Mouse (Mus musculus): ENCODE data around the gene Efna1. TPM values are rescaled to one million over a fixed set of nuclear protein-coding genes. Genes with fewer than 3 reads are reported as not detected.
A peak's percentile ranks its signal among the peaks of the same experiment; 100 is the strongest.

Gene Efna1
- 10 to 100 TPM; 20.7 to 22.1 TPM for total RNA-seq (2021)
- long read RNA-seq, experiment 1, transcript Efna1-201 (5 exons, 1,480 nt), result major isoform, 30 of 33 reads
- long read RNA-seq, experiment 1, partial matches to known transcripts, result 1 of 33 reads
- long read RNA-seq, experiment 1, other reads (novel, unspliced or antisense), result 2 of 33 reads
- long read RNA-seq, experiment 2, transcript Efna1-201 (5 exons, 1,480 nt), result major isoform, 24 of 26 reads
- long read RNA-seq, experiment 2, partial matches to known transcripts, result 1 of 26 reads
- long read RNA-seq, experiment 2, other reads (novel, unspliced or antisense), result 1 of 26 reads

DNA sequence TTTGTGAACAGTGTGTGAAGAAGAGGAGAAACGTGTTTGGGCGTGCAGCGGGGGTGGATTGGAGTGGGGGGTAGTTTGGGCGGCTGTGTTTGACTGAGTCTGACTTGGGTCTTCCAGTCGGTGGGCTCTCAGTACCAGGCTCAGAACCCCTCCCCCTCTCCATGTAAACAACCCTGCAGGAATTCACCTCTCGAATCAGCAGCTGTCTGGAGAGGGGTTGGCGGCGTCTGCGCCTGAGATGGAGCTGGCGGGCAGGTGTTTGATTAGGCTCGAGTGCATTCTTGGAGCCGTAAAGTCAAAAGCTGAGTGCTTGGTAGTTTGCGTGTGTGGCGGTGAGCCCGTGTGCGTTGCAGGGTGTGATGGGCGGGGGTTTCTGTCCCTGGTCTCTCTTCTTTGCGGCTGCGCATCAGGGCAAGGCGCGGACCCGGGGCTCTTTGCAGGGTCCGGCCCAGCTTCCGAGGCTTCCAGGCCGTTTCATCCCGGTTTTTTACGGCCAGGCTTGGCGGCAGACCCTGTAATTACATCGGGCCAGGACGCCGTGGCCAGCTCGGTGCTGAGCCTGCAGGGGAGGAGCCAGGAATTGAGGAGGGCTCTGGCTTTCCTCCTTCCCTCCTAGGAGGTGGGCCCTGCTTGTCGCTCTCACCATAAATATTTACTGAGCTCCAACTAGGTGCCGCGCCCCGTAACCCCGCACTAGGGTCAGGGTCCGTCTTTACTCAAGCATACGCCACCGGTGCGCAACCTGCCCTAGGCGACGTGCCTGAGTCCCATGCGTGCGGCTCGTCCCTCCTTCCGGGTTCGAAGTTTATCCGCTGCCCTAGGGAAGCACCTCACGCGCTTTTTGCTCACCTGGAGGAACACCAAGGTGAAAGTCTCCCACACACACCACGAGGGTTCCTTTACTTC lies at the start of gene Efna1:
TSS of gene Efna1 (minus strand) at position 537 of the 906 bp plus-strand sequence.
- peak; percentile 63 for DNase-seq
- intact Hi-C loops (cut with DNase I; ENCODE audit: low total_unique reads), result no loop called here

- DNase-seq, result no peak
- intact Hi-C loops (cut with DNase I; ENCODE audit: low total_unique reads), result no loop called here
Measured at GRCm38 (mm10) chr3:89330346-89330745, 49.4 kb upstream of the Efna1 start.

DNA sequence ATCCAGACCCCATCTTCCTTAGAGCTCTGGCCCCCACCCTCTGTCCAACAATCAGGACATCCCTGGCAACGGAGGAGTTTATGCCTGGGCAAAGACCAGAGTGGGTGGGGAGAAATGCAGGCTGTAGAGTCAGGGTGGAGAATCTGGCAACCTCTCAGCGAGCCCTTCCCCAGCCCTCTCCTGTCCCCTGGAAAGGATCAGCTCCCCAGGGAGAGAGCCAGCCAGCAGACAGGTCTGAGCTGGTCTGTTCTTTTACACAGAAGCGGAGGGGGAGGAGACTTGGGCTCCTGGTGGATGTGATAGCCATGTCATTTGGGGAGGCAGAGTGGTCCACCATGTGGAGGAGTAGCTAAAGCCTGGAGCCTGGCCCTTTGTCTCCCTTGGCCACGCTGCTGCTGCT lies 47.7 kb upstream of the Efna1 start:
- no peak for DNase-seq
- intact Hi-C loops (cut with DNase I; ENCODE audit: low total_unique reads), result no loop called here

DNA sequence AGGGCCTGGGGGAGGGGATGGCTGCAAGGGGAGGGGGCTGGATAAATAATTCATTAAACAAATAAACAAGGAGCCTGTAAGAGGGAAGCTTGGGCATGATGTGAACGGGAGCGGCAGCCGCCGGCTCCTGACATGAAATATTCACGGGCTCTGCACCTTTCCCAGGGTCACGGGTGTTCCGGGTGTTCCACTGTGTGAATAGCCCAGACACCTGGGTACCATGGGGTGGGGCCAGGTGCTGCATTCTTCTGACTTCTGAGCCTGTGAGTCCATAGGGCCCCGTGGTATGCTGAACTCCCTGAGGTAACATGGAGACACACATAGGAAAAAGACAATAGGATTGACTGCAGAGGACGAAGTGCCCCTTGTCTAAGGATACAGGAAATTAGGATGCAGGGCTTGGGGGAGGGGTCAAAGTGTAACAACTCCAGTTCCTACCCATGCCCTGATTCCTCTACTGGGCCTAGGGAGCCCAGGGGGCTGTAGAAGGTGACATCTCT lies 46.5 kb upstream of the Efna1 start:
- intact Hi-C loops (cut with DNase I; ENCODE audit: low total_unique reads), result no loop called here
- no peak for DNase-seq

- intact Hi-C loops (cut with DNase I; ENCODE audit: low total_unique reads), result no loop called here
- no peak for DNase-seq
Measured at GRCm38 (mm10) chr3:89325882-89326281, 44.9 kb upstream of the Efna1 start.

GRCm38 (mm10) chr3:89322514-89323165 lies 41.7 kb upstream of the Efna1 start, which contains the start of gene Efna3:
Efna3 (minus strand) TSS chr3:89322965.
- intact Hi-C loops (cut with DNase I; ENCODE audit: low total_unique reads), result no loop called here
- peak; percentile 49 for DNase-seq

- intact Hi-C loops (cut with DNase I; ENCODE audit: low total_unique reads), result no loop called here
Measured at GRCm38 (mm10) chr3:89322131-89322500, 41.2 kb upstream of the Efna1 start.

DNA sequence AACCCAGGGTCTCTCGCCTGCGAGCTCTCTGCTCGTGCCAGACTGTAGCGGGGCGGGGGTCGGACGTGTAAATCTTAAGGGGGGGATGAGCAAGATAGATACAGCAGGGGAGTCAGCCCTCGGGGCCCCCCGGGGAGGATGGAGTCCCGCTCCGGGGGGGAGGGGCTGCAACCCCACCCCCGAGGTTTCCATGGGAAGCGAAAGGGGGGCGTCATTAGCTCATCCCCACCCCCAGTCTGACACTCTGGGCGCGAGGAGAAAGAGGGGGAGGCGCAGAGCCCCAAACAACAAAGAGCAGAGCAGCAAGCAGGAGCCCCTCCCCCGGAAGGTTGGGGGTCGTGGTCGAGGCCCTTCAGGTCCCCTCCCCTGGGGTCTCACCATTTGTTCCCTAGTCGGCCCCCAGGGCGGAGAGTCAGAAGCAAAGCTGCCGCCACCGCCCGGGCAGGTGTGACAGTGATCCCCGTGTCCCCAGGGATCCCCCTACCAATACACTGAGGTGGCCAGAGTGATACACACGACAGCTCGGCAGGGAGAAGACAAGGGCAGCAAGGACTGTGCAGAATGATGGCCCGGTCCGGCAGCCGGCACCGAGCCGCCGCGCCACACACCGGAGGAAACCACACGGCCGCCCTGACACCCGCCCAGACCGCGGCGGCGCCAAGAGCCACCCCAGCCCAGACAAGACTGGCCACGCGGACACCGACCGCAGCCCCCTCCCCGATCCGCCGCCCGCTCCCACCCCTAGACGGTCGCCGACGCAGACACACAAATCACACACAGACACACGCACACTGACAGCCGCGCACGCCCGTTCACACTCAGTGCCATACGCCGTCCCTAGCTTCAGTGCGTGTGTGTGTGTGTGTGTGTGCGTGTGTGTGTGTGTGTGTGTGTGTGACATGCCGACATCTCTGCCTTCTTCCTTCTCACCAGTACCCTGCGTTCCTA lies 40.5 kb upstream of the Efna1 start:
- intact Hi-C loops (cut with DNase I; ENCODE audit: low total_unique reads), result no loop called here
- no peak for DNase-seq

More at GRCm38 (mm10) chr3:89322131-89322500, 41.2 kb upstream of the Efna1 start:
- DNase-seq, result no peak

GRCm38 (mm10) chr3:89320581-89321182 lies 39.7 kb upstream of the Efna1 start:
- DNase-seq, result no peak
- intact Hi-C loops (cut with DNase I; ENCODE audit: low total_unique reads), result no loop called here

GRCm38 (mm10) chr3:89319591-89320350 lies 38.8 kb upstream of the Efna1 start:
- DNase-seq, result no peak
- intact Hi-C loops (cut with DNase I; ENCODE audit: low total_unique reads), result loop anchor here (5.0 to 10.0 kb wide), 2 partner anchors 38 to 165 kb away; no protein-coding TSS in a partner anchor

GRCm38 (mm10) chr3:89318971-89319590 lies 38.1 kb upstream of the Efna1 start:
- intact Hi-C loops (cut with DNase I; ENCODE audit: low total_unique reads), result loop anchor here (5.0 to 10.0 kb wide), 2 partner anchors 38 to 166 kb away; no protein-coding TSS in a partner anchor

DNA sequence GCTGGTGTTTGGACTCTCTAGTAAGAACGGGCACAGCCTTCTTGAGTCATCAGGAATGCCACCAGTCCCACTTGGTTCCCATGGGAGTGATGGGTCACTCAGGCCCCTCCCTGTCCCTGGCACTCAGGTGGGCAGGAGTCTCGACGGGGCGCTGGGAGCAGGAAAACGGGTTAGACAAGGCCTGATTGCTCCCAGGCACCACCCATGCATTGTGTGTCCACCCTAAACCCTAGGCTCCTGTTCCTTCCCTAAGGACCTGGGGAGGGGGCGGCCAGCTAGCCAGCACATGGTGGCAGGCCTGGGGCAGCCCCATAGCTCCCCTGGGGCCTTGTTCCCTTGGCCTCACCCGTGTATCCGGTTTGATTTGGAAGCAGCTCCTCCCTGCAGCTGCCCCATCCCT lies 37.4 kb upstream of the Efna1 start:
- DNase-seq, result no peak
- intact Hi-C loops (cut with DNase I; ENCODE audit: low total_unique reads), result loop anchor here (5.0 to 10.0 kb wide), 2 partner anchors 39 to 166 kb away; no protein-coding TSS in a partner anchor

More at GRCm38 (mm10) chr3:89318971-89319590, 38.1 kb upstream of the Efna1 start:
- DNase-seq, result no peak

- intact Hi-C loops (cut with DNase I; ENCODE audit: low total_unique reads), result loop anchor here (5.0 to 10.0 kb wide), 2 partner anchors 40 to 168 kb away; no protein-coding TSS in a partner anchor
- no peak for DNase-seq
Measured at GRCm38 (mm10) chr3:89317246-89317645, 36.3 kb upstream of the Efna1 start.

DNA sequence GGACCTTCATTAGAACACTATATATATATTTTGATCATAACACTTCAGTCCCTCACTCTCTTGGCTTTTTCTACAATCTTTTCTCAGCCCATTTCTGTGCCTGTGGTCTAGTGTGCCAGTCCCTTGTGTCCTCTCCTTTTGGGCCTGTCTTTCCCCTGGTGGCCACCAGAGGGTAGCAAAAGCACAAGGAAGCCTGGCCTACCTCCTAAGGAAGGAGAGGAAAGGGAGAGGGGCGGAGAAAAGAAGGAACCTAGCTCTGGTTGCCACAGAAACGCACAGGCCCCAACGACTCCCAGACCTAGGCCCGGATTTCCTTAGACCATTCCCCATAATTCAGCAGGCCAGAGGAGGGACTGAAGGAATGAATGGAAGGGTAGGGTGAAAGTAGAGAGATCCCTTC lies 35.9 kb upstream of the Efna1 start:
- intact Hi-C loops (cut with DNase I; ENCODE audit: low total_unique reads), result loop anchor here (5.0 to 10.0 kb wide), 2 partner anchors 40 to 168 kb away; no protein-coding TSS in a partner anchor
- DNase-seq, result peak; percentile 79

GRCm38 (mm10) chr3:89315930-89316831 lies 35.2 kb upstream of the Efna1 start:
- intact Hi-C loops (cut with DNase I; ENCODE audit: low total_unique reads), result loop anchor here (5.0 to 10.0 kb wide), 2 partner anchors 41 to 169 kb away; no protein-coding TSS in a partner anchor

More at GRCm38 (mm10) chr3:89315930-89316831, 35.2 kb upstream of the Efna1 start:
- DNase-seq, result no peak
